Mouse (Mus musculus) intestine, embryonic 15.5 days (tissue): ENCODE measurements around the gene Gm10959. TPM values are rescaled to one million over a fixed set of nuclear protein-coding genes. Genes with fewer than 3 reads are reported as not detected.

Source experiments
- ATAC-seq: fragments of 200-750 bp; cut with Nextera tagmentation; 2 replicates; pipeline ENCODE4 v1.8.0; 2017; ENCODE audit warnings: moderate TSS enrichment, moderate library complexity
- H3K27ac ChIP-seq: fragments of 300-500 bp; sonication (generic); 2 replicates; pipeline ENCODE4 v1.5.1; 2015; ENCODE audit warnings: mild to moderate bottlenecking, inconsistent platforms
- H3K27me3 ChIP-seq: fragments of 300-500 bp; sonication (generic); replicated peaks from 2 replicates; pipeline ENCODE4 v1.6.1; 2015; ENCODE audit warnings: inconsistent platforms
- H3K36me3 ChIP-seq: fragments of 300-500 bp; sonication (generic); 2 replicates; pipeline ENCODE4 v1.6.1; 2015; ENCODE audit warnings: inconsistent platforms
- H3K4me1 ChIP-seq: fragments of 300-500 bp; sonication (generic); replicated peaks from 2 replicates; pipeline ENCODE4 v1.6.1; 2015; ENCODE audit warnings: inconsistent platforms
- H3K4me2 ChIP-seq: fragments of 300-500 bp; sonication (generic); replicated peaks from 2 replicates; pipeline ENCODE4 v1.6.1; 2015; ENCODE audit warnings: mild to moderate bottlenecking, inconsistent platforms
- H3K4me3 ChIP-seq: fragments of 300-500 bp; sonication (generic); replicated peaks from 2 replicates; pipeline ENCODE4 v1.5.1; 2015; ENCODE audit warnings: inconsistent platforms
- H3K9ac ChIP-seq: fragments of 300-500 bp; sonication (generic); 2 replicates; pipeline ENCODE4 v1.6.1; 2015; ENCODE audit warnings: inconsistent platforms
- H3K9me3 ChIP-seq: fragments of 300-500 bp; sonication (generic); 2 replicates; pipeline ENCODE4 v1.6.1; 2016; ENCODE audit warnings: inconsistent platforms
- WGBS: fragments of 180-500 bp; shearing (Covaris S2); methylation state at CpG from one replicate; pipeline ENCODE4 v1.1.7; 2015; 5-methylcytosine and 5-hydroxymethylcytosine counted together
- polyA plus RNA-seq: library from polyadenylated mRNA; unstranded; fragments of >200 nt; fragmentation: Nextera tagmentation; extraction: Ambion mirVana; gene quantifications from 2 replicates; pipeline ENCODE4 v1.2.1, GENCODE M21; 2015

Gene Gm10959
- polyA plus RNA-seq, 1 experiment from 2014 or later, result not detected

DNA sequence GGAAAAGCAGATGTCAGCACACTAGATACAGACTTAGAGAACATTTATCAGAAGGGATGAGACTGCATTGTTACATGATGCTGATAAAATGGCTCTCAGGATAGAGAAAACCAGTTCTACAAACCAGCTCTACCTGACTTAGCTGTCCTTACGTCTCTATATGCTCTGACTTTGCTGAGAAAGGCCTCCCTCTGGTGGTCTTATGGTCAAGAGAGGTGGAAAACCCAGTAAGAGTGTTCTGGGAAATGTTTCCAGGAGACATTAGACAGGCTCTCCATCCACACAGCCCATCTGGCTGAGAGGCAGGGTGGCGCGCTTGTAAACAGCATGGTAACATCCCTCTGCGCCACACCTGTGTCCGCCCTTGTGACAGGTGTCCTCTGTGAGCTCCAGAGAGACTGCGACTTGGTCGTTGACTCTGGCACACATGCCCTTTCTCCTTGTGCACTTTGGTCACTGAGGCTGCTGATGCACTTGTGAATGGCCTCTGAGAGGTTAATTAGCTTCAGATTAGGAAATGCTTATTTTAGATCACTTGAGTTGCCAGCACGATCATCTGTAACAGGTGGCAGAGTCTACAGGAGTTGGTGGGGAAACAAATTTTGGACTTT lies 40.4 kb downstream of the Gm10959 start:
- ATAC-seq, result peak; percentile 85
- Histone ChIP-seq H3K4me3 (no peak overlapping the region), H3K4me1 (peaks cover 14% of the 10 kb centered on the region), H3K9me3 (no peaks in the 10 kb centered on the region), H3K27me3 (no peaks in the 10 kb centered on the region), H3K36me3 (no peaks in the 10 kb centered on the region), H3K27ac (peak overlapping the region; percentile 76), H3K9ac (no peak overlapping the region), H3K4me2 (0 out of 2 replicates have a peak overlapping the region, but pooled peaks have one; percentile 28)
- 64% methylated on average over 8 of the region's 8 CpGs for WGBS

DNA sequence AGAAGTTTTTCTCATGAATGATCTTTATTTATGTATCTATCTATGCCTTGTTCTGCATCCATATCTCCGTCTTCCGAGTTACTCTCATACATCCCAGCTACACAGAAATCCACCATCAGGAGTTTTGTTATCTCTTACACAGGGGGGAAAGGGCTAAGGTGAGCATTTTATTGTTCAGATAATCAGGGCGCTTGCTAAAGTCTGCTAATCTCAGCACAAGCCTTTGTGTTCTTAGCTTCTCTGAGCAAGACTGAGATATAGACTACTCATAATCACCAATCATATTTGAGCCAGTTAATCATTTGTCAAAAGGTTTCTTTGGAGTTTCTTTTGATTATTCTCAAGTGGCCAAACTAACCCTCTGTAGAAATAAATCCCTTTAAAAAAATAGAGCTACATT lies 41.6 kb downstream of the Gm10959 start:
- peaks cover 14% of the 10 kb centered on the region for H3K4me1 ChIP-seq
- no peaks in the 10 kb centered on the region for H3K9me3 ChIP-seq
- peak; percentile 91 for ATAC-seq
- no peak overlapping the region for H3K4me3 ChIP-seq
- no peak overlapping the region for H3K9ac ChIP-seq
- no peak overlapping the region for H3K4me2 ChIP-seq
- 61% methylated on average over 3 of the region's 3 CpGs for whole genome bisulfite sequencing
- H3K36me3 ChIP-seq, result no peaks in the 10 kb centered on the region
- no peaks in the 10 kb centered on the region for H3K27me3 ChIP-seq
- H3K27ac ChIP-seq, result 0 out of 2 replicates have a peak overlapping the region, but pooled peaks have one; percentile 76

DNA sequence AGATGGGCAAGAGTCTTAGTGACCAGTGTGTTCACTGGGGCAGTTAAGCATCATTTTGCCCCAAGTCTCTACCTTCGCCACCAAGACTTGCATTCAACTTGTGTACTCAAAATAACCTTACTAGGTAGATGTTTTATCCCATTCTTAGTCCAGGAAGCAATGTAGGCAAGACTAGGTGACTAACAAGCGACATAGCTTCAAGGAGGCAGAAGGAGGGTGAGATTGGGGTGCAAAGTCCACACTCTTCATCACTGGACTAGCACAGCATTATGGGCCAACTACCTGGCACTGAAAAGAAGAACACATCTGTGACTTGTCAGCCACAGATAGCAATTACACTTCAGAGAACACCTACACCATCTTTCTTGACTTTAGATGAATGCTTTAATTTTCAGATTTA lies 42.3 kb downstream of the Gm10959 start:
- H3K27ac ChIP-seq, result no peak overlapping the region
- peak; percentile 52 for ATAC-seq
- no peaks in the 10 kb centered on the region for H3K9me3 ChIP-seq
- H3K4me1 ChIP-seq, result peaks cover 14% of the 10 kb centered on the region
- H3K9ac ChIP-seq, result no peak overlapping the region
- no peaks in the 10 kb centered on the region for H3K27me3 ChIP-seq
- H3K4me2 ChIP-seq, result no peak overlapping the region
- H3K36me3 ChIP-seq, result no peaks in the 10 kb centered on the region
- H3K4me3 ChIP-seq, result no peak overlapping the region
- 76% methylated on average over 2 of the region's 2 CpGs for WGBS

DNA sequence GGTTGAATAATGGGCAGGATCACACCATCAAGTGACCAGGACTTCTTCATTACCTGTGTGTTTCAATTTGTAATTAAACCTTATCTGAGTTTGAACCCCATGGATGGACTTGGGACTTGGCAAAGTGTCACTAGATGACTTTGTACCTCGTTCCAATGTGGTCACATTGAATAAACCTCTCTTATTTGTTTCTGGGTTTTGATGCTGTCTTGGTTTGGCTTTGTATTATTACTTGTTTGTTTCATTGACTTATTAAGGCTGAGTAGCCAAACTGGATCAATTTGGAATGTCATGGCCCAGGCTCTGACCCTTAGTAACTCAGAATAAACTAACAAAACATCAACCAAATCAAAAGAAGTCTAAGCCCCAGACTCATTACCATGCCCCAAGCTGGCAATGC lies 47.6 kb downstream of the Gm10959 start:
- no peak overlapping the region for H3K27ac ChIP-seq
- WGBS, result 80% methylated on average over 1 of the region's 1 CpGs
- H3K9ac ChIP-seq, result no peak overlapping the region
- H3K4me2 ChIP-seq, result no peak overlapping the region
- H3K4me3 ChIP-seq, result no peak overlapping the region
- H3K36me3 ChIP-seq, result no peaks in the 10 kb centered on the region
- H3K9me3 ChIP-seq, result no peaks in the 10 kb centered on the region
- H3K27me3 ChIP-seq, result no peaks in the 10 kb centered on the region
- peaks cover 2% of the 10 kb centered on the region; the same call in 1 of the 2 replicates for H3K4me1 ChIP-seq
- ATAC-seq, result no peak

GRCm38 (mm10) chr3:122868270-122868669 lies 50.9 kb downstream of the Gm10959 start:
- H3K9ac ChIP-seq, result no peak overlapping the region
- no peak overlapping the region for H3K4me2 ChIP-seq
- no peak for ATAC-seq
- 92% methylated on average over 1 of the region's 1 CpGs for WGBS
- H3K27me3 ChIP-seq, result no peaks in the 10 kb centered on the region
- H3K27ac ChIP-seq, result no peak overlapping the region
- no peaks in the 10 kb centered on the region for H3K36me3 ChIP-seq
- no peaks in the 10 kb centered on the region for H3K9me3 ChIP-seq
- no peak overlapping the region for H3K4me3 ChIP-seq
- H3K4me1 ChIP-seq, result no peaks in the 10 kb centered on the region

DNA sequence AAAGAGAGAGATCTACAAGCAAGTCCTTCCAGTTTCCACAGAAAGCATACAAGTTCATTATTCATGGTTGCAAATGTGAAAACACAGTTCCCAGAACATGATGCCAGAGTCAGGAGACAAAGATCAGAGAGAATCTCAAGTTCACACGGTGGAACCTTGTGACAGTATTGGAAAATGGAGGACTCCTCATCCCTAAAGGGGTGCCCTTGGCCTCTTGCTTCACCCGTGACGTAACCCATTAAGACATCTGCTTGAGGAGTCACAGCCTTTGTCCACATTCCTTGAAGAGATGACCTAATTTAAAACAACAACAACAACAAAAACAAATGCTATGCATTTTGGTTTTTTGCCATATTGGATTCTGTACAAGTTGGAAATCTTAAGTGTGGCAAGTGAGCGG lies 54.1 kb downstream of the Gm10959 start:
- 81% methylated on average over 4 of the region's 4 CpGs for WGBS
- Histone ChIP-seq H3K9me3 (no peaks in the 10 kb centered on the region), H3K4me3 (no peak overlapping the region), H3K27ac (no peak overlapping the region), H3K4me2 (no peak overlapping the region), H3K27me3 (no peaks in the 10 kb centered on the region), H3K36me3 (no peaks in the 10 kb centered on the region), H3K9ac (no peak overlapping the region), H3K4me1 (no peaks in the 10 kb centered on the region)
- ATAC-seq, result no peak

Other genes with a start within 250 kb of the Gm10959 start
- gene Pde5a, start 190.4 kb downstream of the Gm10959 start, polyA plus RNA-seq, result 12.1 and 13.3 TPM in 2 replicates
- gene Fabp2, start 24.3 kb downstream of the Gm10959 start, polyA plus RNA-seq, result 654 and 813 TPM in 2 replicates
- gene 1810037I17Rik, start 4.8 kb upstream of the Gm10959 start, polyA plus RNA-seq, result 146 and 156 TPM in 2 replicates
- gene Usp53, start 65.2 kb upstream of the Gm10959 start, polyA plus RNA-seq, result 12.1 and 12.4 TPM in 2 replicates
- gene Myoz2, start 115.7 kb upstream of the Gm10959 start, polyA plus RNA-seq, result 0.59 TPM in 1 of 2 replicates, not detected in the other